Mouse (Mus musculus) lung, adult 2 months (tissue): ENCODE results near the gene Zswim1. TPM values are rescaled to one million over a fixed set of nuclear protein-coding genes. Genes with fewer than 3 reads are reported as not detected.

Source experiments
- DNase-seq: peaks from one replicate; pipeline ENCODE4 v3.0.0; 2022
- H3K4me1 ChIP-seq: fragments of 200-500 bp; 2 replicates; pipeline ENCODE4 v1.6.1; 2011; ENCODE audit warnings: low read length; ENCODE audit not compliant: control insufficient read depth, insufficient read depth
- H3K4me3 ChIP-seq: fragments of 200-500 bp; replicated peaks from 2 replicates; pipeline ENCODE3; 2011; ENCODE audit warnings: low read depth, mild to moderate bottlenecking, control low read depth, low read length; ENCODE audit errors: extremely low read depth
- CTCF ChIP-seq: fragments of 200-500 bp; IDR thresholded peaks from 2 replicates; pipeline ENCODE4 v1.5.1; 2011; ENCODE audit warnings: mild to moderate bottlenecking, low read length, control low read depth; ENCODE audit not compliant: insufficient read depth
- POLR2A ChIP-seq: fragments of 200-500 bp; IDR thresholded peaks from 2 replicates; pipeline ENCODE4 v1.6.1; 2011; ENCODE audit warnings: low read depth, mild to moderate bottlenecking, control low read depth, low read length, borderline replicate concordance; ENCODE audit errors: extremely low read depth
- WGBS: fragments of 180-500 bp; shearing (Covaris S2); methylation state at CpG from one replicate; pipeline ENCODE4 v1.1.7; 2018; 5-methylcytosine and 5-hydroxymethylcytosine counted together
- polyA plus RNA-seq: library from polyadenylated mRNA; depleted of rRNA; stranded (reverse); fragments of >200 nt; gene quantifications from 2 replicates; pipeline ENCODE4 v1.2.3, GENCODE M21; 2012

Gene Zswim1
- polyA plus RNA-seq, 1 experiment: 9.8 TPM

DNA sequence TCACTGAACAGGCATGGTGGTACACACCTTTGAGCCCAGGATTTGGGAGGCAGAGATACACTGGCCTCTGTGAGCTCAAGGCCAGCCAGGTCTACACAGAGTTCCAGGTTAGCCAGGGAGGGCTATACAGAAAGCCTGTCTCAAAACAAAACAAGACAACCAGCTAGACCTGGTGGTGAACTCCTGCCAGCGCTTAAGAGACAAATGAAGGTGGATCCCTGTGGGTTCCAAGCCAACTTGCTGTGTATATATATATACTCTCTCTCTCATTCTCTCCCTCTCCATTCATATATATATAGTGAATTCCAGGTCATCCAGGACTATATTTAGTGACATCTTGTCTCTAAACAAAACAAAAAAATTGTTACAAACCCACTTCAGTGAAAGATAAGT lies 18.6 kb upstream of the Zswim1 start:
- Histone ChIP-seq H3K4me1 (peaks cover 3% of the 10 kb centered on the region; the same call in 1 of the 2 replicates), H3K4me3 (no peak overlapping the region)
- TF ChIP-seq CTCF (no peak), POLR2A (no peak)
- no peak for DNase-seq
- WGBS: 50% methylated on average over 1 of the region's 1 CpGs

GRCm38 (mm10) chr2:164804533-164805331 lies 17.8 kb upstream of the Zswim1 start, which contains the start of the genes Acot8 and Zswim3:
Gene Acot8, minus strand, starts transcription at chr2:164804882.
Gene Zswim3, plus strand, starts transcription at chr2:164805098.
- peak; percentile 88 for TF ChIP-seq POLR2A
- no peak for TF ChIP-seq CTCF
- peaks cover 3% of the 10 kb centered on the region; the same call in 1 of the 2 replicates for H3K4me1 ChIP-seq
- under 1% methylated on average over 47 of the region's 47 CpGs for WGBS
- peak; percentile 98 for DNase-seq
- H3K4me3 ChIP-seq: peak within 1 kb of the TSS; percentile 95

- peaks cover 3% of the 10 kb centered on the region; the same call in 1 of the 2 replicates for H3K4me1 ChIP-seq
- under 1% methylated on average over 21 of the region's 21 CpGs for WGBS
- H3K4me3 ChIP-seq: peak overlapping the region; percentile 91
- DNase-seq: no peak
- TF ChIP-seq CTCF: no peak
- no peak for TF ChIP-seq POLR2A
Measured at GRCm38 (mm10) chr2:164805332-164805718, 17.2 kb upstream of the Zswim1 start.

DNA sequence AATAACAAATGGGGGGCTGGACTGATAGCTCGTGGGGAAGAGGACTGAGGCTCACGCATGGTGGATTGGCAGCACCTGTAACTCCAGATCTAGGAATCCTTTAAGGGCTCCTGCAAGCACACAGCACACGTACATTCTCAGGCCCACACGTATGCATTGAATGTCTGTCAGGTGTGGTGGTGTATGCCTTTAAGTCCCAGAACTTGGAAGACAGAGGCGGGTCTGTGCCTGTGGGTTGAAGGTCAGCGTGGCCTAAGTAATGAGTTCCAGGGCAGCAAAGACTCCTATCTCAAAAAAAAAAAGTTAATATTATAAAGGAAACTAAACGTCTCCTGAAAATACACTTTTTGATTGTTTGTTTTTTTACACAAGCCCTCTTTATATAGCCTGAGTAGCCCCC lies 15.9 kb upstream of the Zswim1 start:
- 76% methylated on average over 7 of the region's 7 CpGs for WGBS
- no peak for DNase-seq
- no peak overlapping the region for H3K4me3 ChIP-seq

DNA sequence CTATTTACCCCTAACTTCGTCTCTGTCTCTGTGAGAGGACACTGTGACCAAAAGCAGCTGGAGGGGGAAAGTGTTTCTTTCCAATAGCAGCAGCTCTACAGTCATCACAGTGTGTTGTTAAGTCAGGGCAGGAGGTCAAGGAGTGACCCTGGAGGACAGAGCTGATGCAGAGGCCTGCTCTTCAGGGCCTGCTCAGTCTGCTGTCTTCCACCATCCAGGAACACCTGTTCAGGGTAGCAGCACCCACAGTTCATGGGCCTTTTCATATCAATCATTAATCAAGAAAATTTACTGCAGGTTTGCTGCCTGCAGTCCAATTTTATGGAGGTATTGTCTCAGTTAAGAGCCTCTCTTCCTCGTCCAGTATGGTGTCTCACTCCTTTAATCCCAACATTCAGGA lies 8.9 kb upstream of the Zswim1 start:
- DNase-seq: no peak
- Histone ChIP-seq H3K4me1 (no peaks in the 10 kb centered on the region; the same call in 1 of the 2 replicates), H3K4me3 (no peak overlapping the region)
- 57% methylated on average over 2 of the region's 2 CpGs for WGBS
- TF ChIP-seq CTCF (no peak), POLR2A (no peak)

More for the DNA sequence above, 15.9 kb upstream of the Zswim1 start:
- TF ChIP-seq CTCF (no peak), POLR2A (no peak)
- peaks cover 3% of the 10 kb centered on the region; the same call in 1 of the 2 replicates for H3K4me1 ChIP-seq

- no peak overlapping the region for H3K4me3 ChIP-seq
- WGBS: 78% methylated on average over 5 of the region's 5 CpGs
Measured at GRCm38 (mm10) chr2:164815348-164815747, 7.1 kb upstream of the Zswim1 start.

GRCm38 (mm10) chr2:164815821-164816220 lies 6.7 kb upstream of the Zswim1 start:
- no peaks in the 10 kb centered on the region; the same call in 1 of the 2 replicates for H3K4me1 ChIP-seq
- DNase-seq: no peak
- TF ChIP-seq CTCF (no peak), POLR2A (no peak)
- WGBS: 87% methylated on average over 8 of the region's 8 CpGs
- no peak overlapping the region for H3K4me3 ChIP-seq

More at GRCm38 (mm10) chr2:164815348-164815747, 7.1 kb upstream of the Zswim1 start:
- no peaks in the 10 kb centered on the region; the same call in 1 of the 2 replicates for H3K4me1 ChIP-seq
- DNase-seq: no peak
- TF ChIP-seq POLR2A (no peak), CTCF (no peak)

DNA sequence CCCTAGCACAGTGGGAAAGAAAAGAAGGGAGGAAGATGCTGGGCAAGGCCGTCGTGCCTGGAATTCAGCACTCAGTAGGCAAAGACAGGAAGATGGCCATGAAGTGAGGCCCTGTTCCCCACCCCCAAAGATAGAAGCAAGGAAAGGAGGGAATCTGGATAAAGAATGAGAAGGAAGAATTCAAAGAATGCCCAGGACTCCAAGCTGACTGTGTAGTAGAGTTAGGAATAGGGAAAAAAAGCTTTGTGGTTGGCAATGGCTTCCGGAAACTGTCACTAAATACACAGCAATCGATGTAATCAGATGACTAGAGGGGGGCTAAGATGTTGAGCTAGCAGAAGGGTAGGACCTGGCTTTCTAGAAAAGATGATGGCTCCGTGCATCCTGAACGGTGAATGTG lies 5.3 kb upstream of the Zswim1 start:
- 68% methylated on average over 6 of the region's 6 CpGs for WGBS
- TF ChIP-seq CTCF (no peak), POLR2A (no peak)
- H3K4me1 ChIP-seq: no peaks in the 10 kb centered on the region; the same call in none of the 2 replicates
- no peak overlapping the region for H3K4me3 ChIP-seq
- DNase-seq: no peak

GRCm38 (mm10) chr2:164817703-164818102 lies 4.8 kb upstream of the Zswim1 start:
- TF ChIP-seq CTCF (no peak), POLR2A (no peak)
- no peak for DNase-seq
- Histone ChIP-seq H3K4me1 (no peaks in the 10 kb centered on the region; the same call in none of the 2 replicates), H3K4me3 (no peak overlapping the region)
- WGBS: 56% methylated on average over 5 of the region's 5 CpGs

DNA sequence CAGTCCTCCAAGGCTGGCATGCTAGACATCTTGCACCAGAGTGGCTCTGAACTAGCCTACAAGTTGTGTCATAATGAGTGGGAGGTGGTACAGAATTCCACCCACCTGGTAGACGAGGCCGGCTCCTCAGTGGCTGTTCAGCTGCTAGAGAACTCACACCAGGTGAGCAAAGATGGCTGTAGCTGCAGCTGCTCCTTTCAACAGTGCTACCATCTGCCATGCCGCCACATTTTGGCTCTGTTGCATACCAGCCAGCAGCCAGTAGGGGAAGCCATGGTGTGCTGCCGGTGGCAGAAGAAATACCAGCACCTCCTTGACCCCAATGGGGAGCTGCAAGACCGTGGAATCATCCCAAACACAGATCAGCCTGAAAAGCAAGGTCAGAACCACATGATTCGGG lies 1.4 kb upstream of the Zswim1 start:
- TF ChIP-seq CTCF (no peak), POLR2A (no peak)
- no peak for DNase-seq
- Histone ChIP-seq H3K4me1 (no peaks in the 10 kb centered on the region; the same call in none of the 2 replicates), H3K4me3 (no peak overlapping the region)
- WGBS: 86% methylated on average over 6 of the region's 6 CpGs
